Mouse (Mus musculus) lung, postnatal 4 days (tissue): ENCODE results near the gene Selenof.

Source experiments
- DNase-seq, 2 experiments: peaks; one replicate each; pipeline ENCODE4 v3.0.0; 2021

Selenof gene

DNA sequence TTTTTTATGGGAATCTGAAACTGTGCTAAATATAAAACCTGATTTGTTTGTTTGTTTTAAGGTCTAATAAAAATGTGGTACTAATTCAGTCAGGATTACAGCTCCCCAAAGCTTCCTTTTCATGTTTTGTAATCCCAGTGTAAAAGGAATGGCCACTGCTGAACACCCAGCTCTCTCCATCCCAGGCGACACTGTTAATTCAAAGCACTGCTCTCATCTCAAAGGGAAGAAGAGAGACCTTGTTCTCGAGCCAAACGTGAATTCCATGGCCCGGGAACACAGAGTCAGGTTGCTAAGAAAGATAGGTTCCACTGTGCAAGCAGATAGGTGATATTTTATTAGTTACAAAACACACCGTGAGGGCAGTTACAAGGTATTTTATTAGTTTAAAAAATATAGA lies 74.1 kb downstream of the Selenof start:
- DNase-seq: no peak
